Mouse (Mus musculus) ovary, postnatal 14 days (tissue): Measurements from ENCODE around the gene Hapln2.

Experiments used
- DNase-seq: peaks from one replicate; pipeline ENCODE4 v3.0.0; 2022; ENCODE audit warnings: low spot score

Hapln2 gene

DNA sequence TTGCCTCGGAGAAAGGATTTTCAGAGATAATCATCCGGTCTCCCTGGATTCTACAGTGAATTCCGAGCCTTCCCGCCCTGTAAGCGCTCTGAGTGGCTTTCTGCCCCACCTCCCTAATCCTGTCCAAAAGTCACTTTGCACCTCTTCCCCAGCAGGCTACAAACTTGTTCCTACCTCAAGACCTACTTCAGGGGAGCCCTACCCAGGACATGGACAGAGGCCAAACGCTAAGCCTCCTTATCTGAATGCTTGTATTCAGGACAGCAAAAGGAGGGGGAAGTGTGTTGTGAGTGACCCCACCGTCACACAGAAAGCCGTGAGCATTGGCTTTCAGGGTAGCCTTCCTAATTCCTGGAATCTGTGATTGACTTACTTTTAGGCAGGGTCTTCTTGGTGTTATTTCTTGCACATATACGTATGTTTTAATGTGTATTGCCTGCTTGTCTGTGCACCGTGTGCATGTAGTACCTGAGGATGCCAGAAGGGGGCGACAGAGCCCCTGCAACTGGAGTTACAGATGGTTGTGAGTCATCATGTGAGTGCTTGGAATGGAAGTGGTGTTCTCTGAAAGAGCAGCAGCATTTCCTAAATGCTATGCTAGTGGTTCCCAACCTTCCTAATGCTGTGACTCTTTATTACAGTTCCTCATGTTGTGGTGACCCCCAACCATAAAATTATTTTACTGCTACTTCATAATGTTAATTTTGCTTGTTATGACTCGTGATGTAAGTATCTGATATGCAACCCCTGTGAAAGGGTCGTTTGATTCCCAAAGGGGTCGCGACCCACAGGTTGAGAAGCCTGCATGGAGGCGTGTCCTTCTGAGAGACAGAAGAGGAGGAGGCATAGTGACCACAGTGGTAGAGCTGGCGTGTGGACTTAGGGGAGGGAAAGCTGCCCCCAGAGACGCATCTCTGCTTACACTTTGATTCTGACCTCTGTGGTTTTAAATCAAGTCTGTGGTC lies 21.3 kb downstream of the Hapln2 start:
- no peak for DNase-seq

DNA sequence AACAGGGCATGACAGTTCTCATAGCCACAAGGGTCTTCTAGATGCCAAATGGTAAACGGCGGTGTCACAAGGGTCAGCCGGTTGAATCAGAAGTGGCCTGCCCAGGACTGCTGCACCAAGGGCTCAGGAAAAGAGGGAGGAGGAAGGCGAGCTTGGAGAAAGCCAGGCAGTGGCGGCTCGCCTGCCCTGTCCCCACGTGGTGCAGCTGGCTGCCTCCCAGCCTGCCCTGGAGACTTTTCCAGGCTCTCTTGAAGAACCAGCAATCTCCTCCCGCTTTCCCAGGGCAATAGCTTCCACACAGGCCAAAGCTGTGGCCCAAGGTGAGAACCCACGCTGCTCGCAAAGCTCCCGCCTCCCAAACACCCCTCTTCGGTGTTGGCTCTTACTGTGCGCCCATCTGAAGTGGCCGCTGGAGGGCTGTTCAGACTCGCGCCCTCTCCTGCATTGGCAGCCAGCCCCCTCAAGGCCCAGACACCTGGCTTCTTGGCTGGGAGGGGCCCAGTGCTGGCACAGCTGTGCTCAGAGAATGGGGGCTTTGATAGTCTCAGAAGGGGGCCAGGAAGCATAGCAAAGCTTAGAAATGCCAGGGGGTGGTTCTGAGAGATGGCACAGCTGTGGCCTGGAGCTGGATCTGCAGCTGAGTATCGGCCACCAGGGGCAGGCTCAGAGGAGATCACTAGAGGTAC lies 24.9 kb downstream of the Hapln2 start:
- no peak for DNase-seq

GRCm38 (mm10) chr3:88000816-88001595 lies 26.4 kb downstream of the Hapln2 start:
- no peak for DNase-seq

GRCm38 (mm10) chr3:88000181-88000580 lies 27.2 kb downstream of the Hapln2 start, which contains the start of gene Bcan:
Gene Bcan (minus strand): TSS chr3:88000230.
- DNase-seq, result no peak

DNA sequence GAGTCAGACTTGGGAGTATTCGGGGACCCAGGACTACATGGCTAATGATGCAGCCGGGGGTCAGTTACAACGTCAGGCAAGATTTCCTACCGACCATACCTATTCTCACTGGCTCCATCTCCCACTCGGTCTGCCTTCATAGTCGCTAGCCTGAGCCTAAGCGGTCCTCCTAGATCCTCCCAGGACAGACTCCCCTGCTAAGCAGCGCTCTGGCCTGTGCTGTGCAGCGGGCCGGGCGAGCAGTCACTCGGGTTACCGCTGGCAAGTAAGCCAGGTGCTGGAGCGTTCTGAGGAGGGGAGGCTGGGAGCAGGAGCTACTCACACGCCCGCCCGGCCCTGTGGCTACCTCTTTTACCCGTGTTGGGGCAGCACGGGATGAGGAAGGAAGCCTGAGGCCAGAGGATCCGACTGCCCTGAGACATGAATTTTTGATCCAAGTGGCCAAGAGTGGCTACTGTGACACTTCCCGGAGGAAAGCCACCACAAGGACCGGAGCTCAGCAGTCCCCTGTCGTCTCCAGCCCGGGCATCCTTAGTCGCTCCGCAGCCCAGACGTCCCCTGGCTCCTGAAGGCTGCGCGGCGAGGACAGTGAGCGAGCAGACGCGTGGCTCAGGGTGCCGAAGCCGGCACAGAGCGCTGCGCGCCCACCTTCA lies 28.0 kb downstream of the Hapln2 start:
- no peak for DNase-seq

- no peak for DNase-seq
Observed at GRCm38 (mm10) chr3:87998747-87999146, 28.6 kb downstream of the Hapln2 start.

DNA sequence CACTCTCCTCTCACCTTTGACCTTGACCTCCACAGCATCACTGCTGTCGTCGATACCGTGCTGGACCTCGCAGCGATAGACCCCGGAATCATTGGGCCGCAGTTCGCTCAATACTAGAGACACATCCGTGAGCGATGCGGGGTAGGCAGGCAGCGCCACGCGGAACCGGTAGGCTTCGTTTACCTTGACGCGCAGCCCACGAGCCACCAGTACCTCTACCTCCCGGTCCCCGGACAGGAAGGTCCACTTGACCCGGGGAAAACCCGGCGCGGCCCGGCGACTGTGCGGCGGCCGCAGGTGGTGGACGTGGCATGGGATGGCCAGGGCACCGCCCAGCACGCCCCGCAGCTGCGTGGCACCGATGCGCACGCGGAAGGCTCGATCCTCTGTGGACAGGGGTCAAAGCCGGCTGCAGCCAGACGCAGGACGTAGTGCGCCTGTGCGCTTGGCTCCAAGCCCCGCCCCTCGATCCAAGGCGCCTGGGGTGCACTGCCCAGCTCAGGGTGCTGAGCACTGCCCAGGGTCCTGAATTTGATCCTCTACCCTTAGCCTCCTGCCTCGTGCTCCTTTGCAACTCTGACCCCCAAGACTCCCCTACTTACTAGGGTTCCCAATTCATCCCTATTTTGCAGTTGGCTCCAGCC lies 30.3 kb downstream of the Hapln2 start:
- DNase-seq, result no peak

DNA sequence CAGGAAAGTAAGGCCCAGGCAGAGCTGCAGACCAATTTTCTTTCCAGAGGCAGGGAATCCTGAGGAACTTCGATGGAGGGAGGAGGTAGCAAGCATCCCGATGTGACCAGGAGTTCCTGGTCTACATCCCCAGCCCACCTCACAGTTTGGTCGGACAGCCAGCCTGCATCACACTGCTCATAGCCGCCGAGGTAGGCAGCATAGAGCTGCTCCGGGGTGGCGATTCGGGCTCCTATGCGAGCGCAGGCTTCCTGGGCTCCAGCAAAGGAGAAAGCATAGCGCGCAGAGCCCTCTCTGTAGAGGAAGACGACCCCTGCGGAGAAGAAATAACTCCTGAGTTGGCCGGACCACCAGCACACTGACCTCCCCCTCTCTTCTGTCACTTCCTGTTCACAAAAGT lies 31.0 kb downstream of the Hapln2 start:
- no peak for DNase-seq

- DNase-seq, result no peak
Observed at GRCm38 (mm10) chr3:87995331-87995730, 32.1 kb downstream of the Hapln2 start.

GRCm38 (mm10) chr3:87993436-87993835 lies 33.9 kb downstream of the Hapln2 start:
- no peak for DNase-seq

- DNase-seq, result no peak
Observed at GRCm38 (mm10) chr3:87989935-87990334, 37.4 kb downstream of the Hapln2 start.

DNA sequence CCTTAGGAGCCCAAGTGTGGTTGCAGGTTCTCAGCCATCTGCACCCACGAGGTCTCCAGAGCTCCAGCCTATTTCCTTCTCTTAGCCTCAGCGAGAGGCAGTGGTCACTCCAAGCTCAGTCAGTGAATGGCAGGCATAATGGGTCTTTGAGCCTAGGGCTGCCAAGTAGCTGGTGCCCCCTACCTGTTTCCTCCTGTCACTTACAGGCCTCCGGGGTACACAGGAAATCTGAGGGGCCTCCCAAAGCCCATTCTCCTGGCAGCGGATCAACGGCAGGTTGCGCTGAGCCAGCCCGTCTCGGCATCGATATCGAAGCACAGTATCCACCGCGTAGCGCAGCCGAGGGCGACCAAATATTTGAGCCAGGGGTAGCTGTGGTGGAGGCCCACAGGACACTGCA lies 39.3 kb downstream of the Hapln2 start:
- DNase-seq, result no peak

DNA sequence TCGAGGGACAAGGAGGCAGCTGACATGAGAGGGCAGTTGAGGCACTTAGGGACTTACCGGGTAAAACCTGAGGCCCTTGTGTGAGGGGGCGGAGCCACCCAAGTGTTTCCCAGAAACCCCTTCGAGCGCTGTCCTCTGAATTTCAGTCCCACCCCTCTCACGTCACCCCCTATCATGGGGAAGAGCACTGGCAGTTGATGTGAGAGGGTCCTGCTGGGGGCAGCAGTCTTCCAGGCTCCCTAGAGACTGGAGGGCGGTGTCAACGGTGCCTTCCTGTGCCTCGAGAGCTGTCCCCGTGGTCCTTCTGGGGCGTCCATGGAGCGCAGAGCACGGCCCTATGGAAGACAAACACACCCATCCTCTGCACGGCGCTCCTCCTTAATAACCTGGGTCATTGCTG lies 39.8 kb downstream of the Hapln2 start:
- DNase-seq, result no peak

DNA sequence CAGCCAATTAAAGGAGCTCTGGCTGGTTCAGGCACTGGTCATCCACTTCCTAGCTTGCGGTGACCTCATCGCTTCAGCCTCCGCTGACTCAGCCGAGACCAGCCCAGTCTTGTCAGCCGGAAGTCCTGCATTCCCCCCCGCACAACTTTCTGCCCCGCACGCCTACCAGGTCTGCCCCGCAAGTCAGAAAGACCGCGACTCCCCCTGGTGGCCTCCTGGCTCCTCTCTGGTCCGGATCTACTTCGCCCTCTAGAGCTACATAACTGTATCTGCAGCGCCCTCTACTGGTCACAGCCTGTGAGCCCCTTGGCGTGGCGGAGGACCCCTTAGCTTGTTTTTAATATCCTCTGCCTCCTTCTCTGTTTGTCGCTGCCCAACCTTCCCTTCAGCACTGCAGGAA lies 40.5 kb downstream of the Hapln2 start:
- peak; percentile 96 for DNase-seq

GRCm38 (mm10) chr3:87985505-87986320 lies 41.7 kb downstream of the Hapln2 start:
- no peak for DNase-seq

GRCm38 (mm10) chr3:87984094-87984493 lies 43.3 kb downstream of the Hapln2 start:
- DNase-seq, result no peak

- DNase-seq, result no peak
Observed at GRCm38 (mm10) chr3:87983627-87984026, 43.8 kb downstream of the Hapln2 start.

DNA sequence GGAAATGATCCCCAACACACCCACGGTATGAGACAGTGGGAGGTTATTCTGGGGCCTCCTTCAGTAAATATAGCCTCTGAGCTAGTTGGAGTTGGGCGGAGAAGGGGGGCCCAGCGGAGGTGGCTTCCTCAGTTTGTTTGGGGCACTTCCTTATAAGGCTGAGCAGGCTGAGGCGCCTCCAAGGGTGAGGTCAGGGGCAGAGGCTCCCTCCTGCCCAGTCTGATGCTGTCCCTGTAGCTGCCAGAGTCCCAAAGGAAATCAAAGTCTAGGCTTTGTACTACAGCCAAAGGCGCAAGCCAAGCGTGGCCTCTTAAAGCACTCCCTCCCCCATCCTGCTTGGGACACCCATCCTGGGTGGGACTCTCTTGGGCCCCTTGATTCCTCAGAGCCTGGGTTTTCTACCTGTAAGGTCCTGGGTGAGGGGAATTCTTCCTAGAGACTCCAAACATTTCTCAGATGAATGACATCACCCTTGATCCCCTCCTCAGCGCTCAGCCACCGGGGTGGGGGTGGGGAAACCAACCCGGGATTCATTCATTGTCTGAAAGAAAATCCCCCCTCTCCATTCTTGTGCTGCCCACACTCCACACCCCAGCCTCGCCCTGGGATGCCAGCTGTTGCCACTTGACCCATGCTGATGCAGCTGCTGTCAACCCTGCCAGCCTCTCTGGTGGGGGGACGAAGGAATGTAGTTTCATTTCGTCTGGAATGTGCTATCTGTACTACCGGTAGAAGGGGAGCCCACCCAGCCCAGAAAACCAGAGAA lies 44.4 kb downstream of the Hapln2 start:
- no peak for DNase-seq
